Mouse (Mus musculus) heart, adult 18-20 months (tissue): ENCODE results near the gene Olfr398. TPM values are rescaled to one million over a fixed set of nuclear protein-coding genes. Genes with fewer than 3 reads are reported as not detected.

Experiments
- DNase-seq, 2 experiments: peaks; one replicate each; pipeline ENCODE4 v3.0.0; 2021 to 2022; ENCODE audit warnings: mixed read lengths in 1 of 2
- long read RNA-seq, 2 experiments: library from polyadenylated mRNA; stranded (forward); transcript quantifications; one replicate each; pipeline ENCODE4 v2.0.0; 2021
- total RNA-seq, 2 experiments: library from RNA; stranded (reverse); gene quantifications; 2 replicates each; pipeline ENCODE4 v1.2.3; 2021

Olfr398 gene
- total RNA-seq: not detected
- long read RNA-seq, experiment 1: 0 reads
- long read RNA-seq, experiment 2: 0 reads

DNA sequence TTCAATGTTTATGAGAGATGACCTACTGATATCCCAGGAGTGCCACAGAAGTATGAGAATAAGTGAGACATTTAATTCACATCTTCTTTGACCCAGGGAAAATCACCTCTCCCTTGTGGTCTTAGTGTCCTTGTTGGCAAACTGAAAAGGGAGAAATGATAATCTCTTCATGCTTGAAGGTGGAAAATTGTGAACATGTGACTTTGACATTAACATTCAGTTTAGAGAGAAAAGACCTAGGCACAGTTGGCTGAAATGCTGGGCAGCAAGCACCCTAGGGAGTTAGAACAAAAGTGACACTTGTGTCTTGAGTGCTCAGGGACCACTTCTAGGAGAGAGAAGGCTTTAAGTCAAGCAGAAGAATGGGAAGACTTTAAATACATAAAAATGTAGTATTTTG lies at the start of gene Olfr398:
Gene Olfr398 (minus strand): TSS at position 101 of the 400 bp plus-strand sequence.
- no peak for DNase-seq

DNA sequence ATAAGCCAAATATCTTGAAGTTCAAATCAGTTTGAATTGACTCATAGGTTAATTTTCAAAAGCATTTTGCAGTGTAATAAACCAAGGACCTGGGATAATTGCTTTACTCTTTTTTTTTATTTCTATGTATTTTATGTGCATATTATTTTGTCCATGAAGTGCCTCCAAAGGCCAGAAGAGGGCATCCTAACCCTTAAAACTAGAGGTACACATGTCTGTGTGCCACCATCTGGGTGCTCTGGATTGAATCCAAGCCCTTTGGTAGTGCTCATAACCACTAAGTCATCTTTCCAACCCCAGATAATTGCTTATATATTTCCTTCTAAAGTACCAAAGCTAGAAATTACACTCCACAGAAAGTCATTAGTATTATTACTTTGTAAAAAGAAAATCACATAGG lies 2.9 kb upstream of the Olfr398 start:
- DNase-seq: no peak

DNA sequence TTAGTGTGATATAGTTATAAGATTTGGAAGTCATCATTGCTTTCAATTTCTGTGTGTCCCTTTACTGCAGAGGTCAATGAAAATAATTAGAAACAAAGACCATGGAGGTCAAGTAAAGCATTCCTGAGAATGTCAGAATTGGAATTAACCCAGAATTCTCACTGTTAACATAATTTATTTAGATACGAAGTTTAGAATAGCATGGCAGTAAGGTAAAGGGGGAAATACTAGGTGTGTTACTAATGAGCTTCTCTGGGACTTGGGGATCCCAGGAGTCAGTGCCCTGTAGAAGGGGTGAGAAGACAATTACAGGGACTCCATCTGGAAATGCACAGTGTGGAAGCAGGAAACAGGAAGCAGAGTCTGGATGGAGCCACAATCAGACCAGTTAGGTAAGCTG lies 29.7 kb downstream of the Olfr398 start, which contains the start of gene Olfr397:
Gene Olfr397 (plus strand): TSS at position 301 of the 400 bp plus-strand sequence.
- no peak for DNase-seq

GRCm38 (mm10) chr11:73936377-73936776 lies 53.8 kb downstream of the Olfr398 start, which contains the start of gene Olfr23:
Olfr23 (plus strand) TSS chr11:73936677.
- no peak for DNase-seq

Other genes starting within 250 kb of the Olfr398 start
- not detected for gene Olfr389, start 209.7 kb downstream of the Olfr398 start, total RNA-seq
- not detected for gene Olfr390, start 207.4 kb downstream of the Olfr398 start, total RNA-seq
- gene Olfr391-ps, start 187.4 kb downstream of the Olfr398 start, total RNA-seq: not detected
- not detected for gene Olfr392, start 173.4 kb downstream of the Olfr398 start, total RNA-seq
- not detected for gene Olfr393, start 139.0 kb downstream of the Olfr398 start, total RNA-seq
- not detected for gene Olfr394, start 99.6 kb downstream of the Olfr398 start, total RNA-seq
- not detected for gene Olfr395, start 81.1 kb downstream of the Olfr398 start, total RNA-seq
- gene Olfr23, start 53.7 kb downstream of the Olfr398 start, total RNA-seq: not detected
- not detected for gene Olfr397, start 29.6 kb downstream of the Olfr398 start, total RNA-seq
- not detected for gene Olfr139, start 66.1 kb upstream of the Olfr398 start, total RNA-seq
- gene Olfr399, start 66.2 kb upstream of the Olfr398 start, total RNA-seq: not detected
- not detected for gene Zfp616, start 79.5 kb upstream of the Olfr398 start, total RNA-seq
- not detected for gene Olfr401, start 123.3 kb upstream of the Olfr398 start, total RNA-seq
- not detected for gene Olfr402, start 163.1 kb upstream of the Olfr398 start, total RNA-seq
- not detected for gene Olfr403, start 195.8 kb upstream of the Olfr398 start, total RNA-seq
- not detected for gene Olfr43, start 221.0 kb upstream of the Olfr398 start, total RNA-seq